Mouse (Mus musculus) kidney, embryonic 15.5 days (tissue): ENCODE measurements at regions not wholly inside any gene's neighbourhood (a gene's known extent, or its start where the extent isn't known, plus 50 kb on each side); places are given as distances from the start of the nearest gene placed in this dataset.

Experiments
- ATAC-seq: fragments of 200-750 bp; cut with Nextera tagmentation; replicated peaks from 2 replicates; pipeline ENCODE4 v1.8.0; 2017; ENCODE audit warnings: moderate TSS enrichment; ENCODE audit not compliant: low FRiP score
- H3K27ac ChIP-seq: fragments of 300-500 bp; sonication (generic); 2 replicates; pipeline ENCODE4 v1.5.1; 2015; ENCODE audit warnings: mild to moderate bottlenecking, inconsistent platforms
- H3K27me3 ChIP-seq: fragments of 300-500 bp; sonication (generic); 2 replicates; pipeline ENCODE4 v1.6.1; 2015; ENCODE audit warnings: inconsistent platforms
- H3K36me3 ChIP-seq: fragments of 300-500 bp; sonication (generic); 2 replicates; pipeline ENCODE4 v1.6.1; 2015; ENCODE audit warnings: inconsistent platforms
- H3K4me1 ChIP-seq: fragments of 300-500 bp; sonication (generic); 2 replicates; pipeline ENCODE4 v1.6.1; 2015; ENCODE audit warnings: inconsistent platforms
- H3K4me2 ChIP-seq: fragments of 300-500 bp; sonication (generic); 2 replicates; pipeline ENCODE4 v1.6.1; 2015; ENCODE audit warnings: moderate library complexity, mild to moderate bottlenecking, inconsistent platforms
- H3K4me3 ChIP-seq: fragments of 300-500 bp; sonication (generic); replicated peaks from 2 replicates; pipeline ENCODE4 v1.5.1; 2015; ENCODE audit warnings: mild to moderate bottlenecking, inconsistent platforms
- H3K9ac ChIP-seq: fragments of 300-500 bp; sonication (generic); 2 replicates; pipeline ENCODE4 v1.6.1; 2015; ENCODE audit warnings: mild to moderate bottlenecking, inconsistent platforms
- H3K9me3 ChIP-seq: fragments of 300-500 bp; sonication (generic); replicated peaks from 2 replicates; pipeline ENCODE4 v1.6.1; 2016; ENCODE audit warnings: inconsistent platforms
- WGBS: fragments of 180-500 bp; shearing (Covaris S2); methylation state at CpG from one replicate; pipeline ENCODE4 v1.1.7; 2015; ENCODE audit warnings: mixed read lengths; 5-methylcytosine and 5-hydroxymethylcytosine counted together

DNA sequence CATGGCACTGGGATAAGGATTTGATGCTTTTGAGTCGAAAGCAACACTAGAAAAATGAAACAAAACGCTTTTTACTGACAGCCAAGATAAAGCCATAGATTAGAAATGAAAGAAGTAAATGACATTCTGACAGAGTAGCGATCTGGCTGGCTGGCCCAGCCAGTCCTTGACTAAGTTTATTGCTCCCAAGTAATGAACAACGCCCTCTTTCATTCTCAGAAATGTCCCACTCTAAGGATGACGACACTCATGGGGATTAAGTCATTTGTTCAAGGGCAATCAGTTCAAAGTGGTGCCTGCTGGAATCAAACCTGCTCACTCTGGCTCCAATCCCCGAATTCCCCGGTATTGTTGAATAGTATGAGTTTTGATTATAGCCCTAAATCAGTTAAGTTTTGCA, 231.1 kb upstream of the F930015N05Rik start:
- Histone ChIP-seq H3K27ac (no peak overlapping the region), H3K4me1 (no peaks in the 10 kb centered on the region), H3K9ac (no peak overlapping the region), H3K4me3 (no peak overlapping the region), H3K36me3 (no peaks in the 10 kb centered on the region), H3K9me3 (no peaks in the 10 kb centered on the region), H3K4me2 (no peak overlapping the region), H3K27me3 (0 out of 2 replicates have a peak, but pooled peaks cover 3% of the 10 kb centered on the region)
- ATAC-seq: no peak
- WGBS: 65% methylated on average over 7 of the region's 7 CpGs

DNA sequence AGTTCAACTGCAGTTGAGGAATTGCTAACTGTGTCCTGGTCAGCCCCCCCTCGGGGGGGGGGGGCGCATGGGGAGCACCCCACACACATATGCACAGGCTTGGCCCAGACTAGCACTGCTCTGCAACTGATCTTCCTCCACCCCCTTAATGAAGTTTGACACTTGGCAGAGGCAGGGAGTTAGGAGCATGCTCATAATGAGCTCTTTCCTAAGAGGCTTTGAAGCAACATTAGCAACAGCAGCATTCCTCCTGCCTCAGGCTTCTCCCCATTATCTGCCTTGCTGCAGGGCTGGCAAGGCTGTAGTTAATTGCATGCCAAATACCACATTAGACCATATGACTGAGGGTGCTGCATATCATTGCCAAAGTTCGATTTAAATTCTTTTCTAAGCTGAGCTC, 235.4 kb upstream of the F930015N05Rik start:
- H3K9me3 ChIP-seq: no peaks in the 10 kb centered on the region
- no peak for ATAC-seq
- H3K4me2 ChIP-seq: no peak overlapping the region
- H3K27me3 ChIP-seq: no peaks in the 10 kb centered on the region
- H3K27ac ChIP-seq: no peak overlapping the region
- no peak overlapping the region for H3K9ac ChIP-seq
- no peaks in the 10 kb centered on the region for H3K4me1 ChIP-seq
- 41% methylated on average over 3 of the region's 3 CpGs for WGBS
- no peak overlapping the region for H3K4me3 ChIP-seq
- H3K36me3 ChIP-seq: no peaks in the 10 kb centered on the region

DNA sequence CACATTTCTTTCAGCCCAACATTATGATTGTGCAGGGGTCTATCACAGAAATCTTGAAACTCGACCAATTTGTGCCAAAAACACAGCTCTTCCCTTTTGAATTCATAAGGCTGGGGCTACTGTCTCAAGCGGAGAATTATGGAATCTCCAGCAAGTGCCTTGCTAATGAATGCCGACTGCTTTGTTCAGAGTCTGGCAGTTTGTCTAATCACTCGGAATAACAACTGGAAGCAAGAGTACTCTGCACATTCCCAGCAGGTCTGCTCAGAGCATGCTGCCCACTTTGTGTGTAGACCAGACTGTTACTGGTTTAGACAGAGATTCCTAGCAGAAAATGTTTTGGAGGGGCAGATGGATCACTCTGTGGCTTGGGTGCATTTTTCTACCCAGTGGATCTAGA, 237.1 kb upstream of the F930015N05Rik start:
- Histone ChIP-seq H3K4me1 (no peaks in the 10 kb centered on the region), H3K9ac (no peak overlapping the region), H3K27ac (no peak overlapping the region), H3K9me3 (no peaks in the 10 kb centered on the region), H3K27me3 (no peaks in the 10 kb centered on the region), H3K36me3 (no peaks in the 10 kb centered on the region), H3K4me3 (no peak overlapping the region), H3K4me2 (no peak overlapping the region)
- WGBS: 81% methylated on average over 4 of the region's 4 CpGs
- ATAC-seq: no peak

DNA sequence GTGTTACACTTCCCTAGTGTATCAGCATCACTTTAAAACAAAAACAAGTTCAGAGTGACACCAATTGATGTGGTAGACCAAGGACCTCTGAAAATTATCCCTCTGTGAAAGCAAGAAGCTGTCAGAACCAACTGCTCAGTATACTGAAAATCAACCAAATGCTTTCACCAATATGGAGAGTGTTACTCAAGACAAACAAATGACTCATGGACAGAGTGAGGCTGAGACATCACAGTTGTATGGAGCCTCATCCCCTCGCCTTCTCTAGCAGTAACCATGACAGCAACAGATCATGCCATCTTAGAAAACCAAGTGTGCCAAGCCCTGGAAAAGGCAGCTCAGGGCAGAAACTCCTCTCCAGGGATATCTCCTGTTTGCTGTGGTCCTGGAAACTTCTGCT, 267.3 kb upstream of the F930015N05Rik start:
- Histone ChIP-seq H3K9me3 (no peaks in the 10 kb centered on the region), H3K4me1 (no peaks in the 10 kb centered on the region), H3K4me2 (no peak overlapping the region), H3K27me3 (no peaks in the 10 kb centered on the region), H3K4me3 (no peak overlapping the region), H3K36me3 (no peaks in the 10 kb centered on the region), H3K9ac (no peak overlapping the region), H3K27ac (no peak overlapping the region)
- ATAC-seq: no peak
- WGBS: 80% methylated on average over 1 of the region's 1 CpGs

GRCm38 (mm10) chr11:64711801-64712200, 267.0 kb upstream of the Elac2 start:
- no peak overlapping the region for H3K4me3 ChIP-seq
- no peaks in the 10 kb centered on the region for H3K27me3 ChIP-seq
- 54% methylated on average over 2 of the region's 2 CpGs for WGBS
- H3K27ac ChIP-seq: no peak overlapping the region
- H3K9ac ChIP-seq: no peak overlapping the region
- no peaks in the 10 kb centered on the region for H3K36me3 ChIP-seq
- no peaks in the 10 kb centered on the region for H3K4me1 ChIP-seq
- no peak overlapping the region for H3K4me2 ChIP-seq
- no peak for ATAC-seq
- no peaks in the 10 kb centered on the region for H3K9me3 ChIP-seq

GRCm38 (mm10) chr11:64715182-64715581, 263.7 kb upstream of the Elac2 start:
- Histone ChIP-seq H3K4me2 (no peak overlapping the region), H3K9me3 (no peaks in the 10 kb centered on the region), H3K4me3 (no peak overlapping the region), H3K36me3 (no peaks in the 10 kb centered on the region), H3K27ac (no peak overlapping the region), H3K27me3 (peaks cover 16% of the 10 kb centered on the region), H3K9ac (no peak overlapping the region), H3K4me1 (no peaks in the 10 kb centered on the region)
- no peak for ATAC-seq
- WGBS: 76% methylated on average over 1 of the region's 1 CpGs

GRCm38 (mm10) chr11:64718316-64719085, 260.3 kb upstream of the Elac2 start:
- 17% methylated on average over 5 of the region's 5 CpGs for WGBS
- Histone ChIP-seq H3K4me1 (peaks cover 12% of the 10 kb centered on the region), H3K4me2 (no peak overlapping the region), H3K9me3 (no peaks in the 10 kb centered on the region), H3K27ac (no peak overlapping the region), H3K4me3 (no peak overlapping the region), H3K27me3 (peaks cover 26% of the 10 kb centered on the region), H3K9ac (no peak overlapping the region), H3K36me3 (no peaks in the 10 kb centered on the region)
- no peak for ATAC-seq

DNA sequence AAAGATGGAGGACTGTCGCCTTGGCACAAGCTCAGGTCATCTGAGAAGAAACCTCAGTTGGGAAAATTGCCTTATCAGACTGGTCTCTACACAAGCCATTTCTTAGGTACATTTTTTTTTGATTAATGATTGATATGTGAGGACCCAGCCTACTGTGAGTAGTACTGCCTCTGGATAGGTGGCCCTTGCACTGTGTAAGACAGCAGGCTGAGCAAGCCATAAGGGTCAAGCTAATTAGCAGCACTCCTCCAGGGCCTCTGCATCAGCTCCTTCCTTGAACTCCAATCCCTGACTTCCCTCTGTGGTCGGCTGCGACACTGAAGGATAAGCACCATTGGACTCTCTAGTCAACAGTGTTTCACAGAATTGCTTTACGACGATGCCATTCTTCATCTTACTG, 252.6 kb upstream of the Elac2 start:
- no peak overlapping the region for H3K9ac ChIP-seq
- no peak overlapping the region for H3K4me2 ChIP-seq
- no peak for ATAC-seq
- H3K4me1 ChIP-seq: peaks cover 12% of the 10 kb centered on the region
- no peak overlapping the region for H3K4me3 ChIP-seq
- no peak overlapping the region for H3K27ac ChIP-seq
- 69% methylated on average over 5 of the region's 5 CpGs for WGBS
- no peaks in the 10 kb centered on the region for H3K9me3 ChIP-seq
- H3K27me3 ChIP-seq: 0 out of 2 replicates have a peak, but pooled peaks cover 4% of the 10 kb centered on the region
- H3K36me3 ChIP-seq: no peaks in the 10 kb centered on the region

GRCm38 (mm10) chr11:64727841-64728421, 250.9 kb upstream of the Elac2 start:
- Histone ChIP-seq H3K27me3 (no peaks in the 10 kb centered on the region), H3K9me3 (no peaks in the 10 kb centered on the region), H3K4me1 (peaks cover 4% of the 10 kb centered on the region), H3K36me3 (no peaks in the 10 kb centered on the region), H3K27ac (no peak overlapping the region), H3K9ac (no peak overlapping the region), H3K4me2 (no peak overlapping the region), H3K4me3 (no peak overlapping the region)
- 56% methylated on average over 5 of the region's 5 CpGs for WGBS
- ATAC-seq: no peak

- H3K36me3 ChIP-seq: no peaks in the 10 kb centered on the region
- WGBS: 60% methylated on average over 7 of the region's 7 CpGs
- H3K4me2 ChIP-seq: no peak overlapping the region
- no peaks in the 10 kb centered on the region for H3K27me3 ChIP-seq
- H3K27ac ChIP-seq: no peak overlapping the region
- no peak overlapping the region for H3K4me3 ChIP-seq
- no peak for ATAC-seq
- H3K4me1 ChIP-seq: no peaks in the 10 kb centered on the region
- H3K9me3 ChIP-seq: no peaks in the 10 kb centered on the region; the same call in 1 of the 2 replicates
- no peak overlapping the region for H3K9ac ChIP-seq
Observed at GRCm38 (mm10) chr11:64738948-64739347, 239.9 kb upstream of the Elac2 start.

- WGBS: 63% methylated on average over 4 of the region's 4 CpGs
- ATAC-seq: no peak
- no peaks in the 10 kb centered on the region for H3K4me1 ChIP-seq
Observed at GRCm38 (mm10) chr11:64743753-64744152, 235.1 kb upstream of the Elac2 start.

DNA sequence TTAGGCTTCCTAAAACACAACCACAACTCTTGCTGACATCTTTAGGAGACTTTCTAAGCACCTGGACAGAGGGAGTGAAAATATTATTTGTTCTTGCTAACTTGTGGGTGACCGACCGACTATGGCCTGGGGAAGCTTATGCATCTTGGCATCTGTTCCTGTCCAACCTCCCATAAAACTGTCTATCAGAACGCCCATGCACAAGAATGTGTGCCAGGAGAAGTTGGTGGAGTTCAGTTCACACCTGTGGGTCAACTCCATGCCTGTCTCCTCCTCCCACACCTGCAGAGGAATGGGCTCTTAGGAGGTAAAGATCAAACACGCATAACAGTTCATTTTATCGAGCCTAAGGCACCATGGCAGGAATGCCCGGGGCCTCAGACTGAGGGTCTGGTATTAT, 232.7 kb upstream of the Elac2 start:
- no peaks in the 10 kb centered on the region for H3K9me3 ChIP-seq
- H3K36me3 ChIP-seq: no peaks in the 10 kb centered on the region
- ATAC-seq: no peak
- H3K4me1 ChIP-seq: no peaks in the 10 kb centered on the region
- H3K27me3 ChIP-seq: no peaks in the 10 kb centered on the region
- H3K27ac ChIP-seq: no peak overlapping the region
- H3K4me3 ChIP-seq: no peak overlapping the region
- H3K9ac ChIP-seq: no peak overlapping the region
- WGBS: 50% methylated on average over 6 of the region's 6 CpGs
- no peak overlapping the region for H3K4me2 ChIP-seq

More at GRCm38 (mm10) chr11:64743753-64744152, 235.1 kb upstream of the Elac2 start:
- Histone ChIP-seq H3K27me3 (no peaks in the 10 kb centered on the region), H3K9ac (no peak overlapping the region), H3K27ac (no peak overlapping the region), H3K4me2 (no peak overlapping the region), H3K36me3 (no peaks in the 10 kb centered on the region), H3K9me3 (no peaks in the 10 kb centered on the region; the same call in 1 of the 2 replicates), H3K4me3 (no peak overlapping the region)
